Mouse (Mus musculus): ENCODE data around the gene Mfap3. TPM values are rescaled to one million over a fixed set of nuclear protein-coding genes. Genes with fewer than 3 reads are reported as not detected.

Mfap3 gene
- polyA plus RNA-seq, 1 experiment from 2014 or later = 28.0 TPM

Other genes with a start within 250 kb of the Mfap3 start
- 36.7 and 43.4 TPM in 2 replicates for gene Fam114a2, start within 50 bp of the Mfap3 start, polyA plus RNA-seq (2014; fragmentation: Nextera tagmentation; extraction: Ambion mirVana)
- gene Galnt10, start 126.8 kb downstream of the Mfap3 start, polyA plus RNA-seq (2014; fragmentation: Nextera tagmentation; extraction: Ambion mirVana) = 17.5 and 19.8 TPM in 2 replicates

Data from liver, embryonic 11.5 days (tissue).